12 mouse cellular contexts compared by ENCODE assay signal in the genomic region with DNA sequence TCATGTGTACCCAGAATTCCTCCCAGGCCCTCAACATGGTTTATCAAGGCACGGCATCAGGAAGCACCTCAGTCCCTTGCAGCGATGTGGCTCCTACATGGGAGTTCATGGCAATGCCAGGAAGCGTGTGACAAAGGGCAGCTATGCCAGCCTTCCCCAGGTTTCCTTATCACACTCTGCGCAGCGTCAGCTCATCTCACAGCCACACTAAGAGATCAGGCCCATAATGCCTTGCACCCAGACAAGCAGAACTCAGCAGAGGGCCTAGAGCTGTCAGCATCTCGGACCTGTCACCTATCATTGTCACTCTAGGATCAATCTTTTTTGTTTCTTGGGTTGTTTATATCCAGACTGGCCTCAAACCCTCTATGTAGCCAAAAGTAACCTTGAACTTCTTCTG. TPM values are rescaled to one million over a fixed set of nuclear protein-coding genes. Genes with fewer than 3 reads are reported as not detected.
"Had no signal": no experiment of that assay in that cellular context is flagged by ENCODE, and none has a peak within 500 bp of the region (broad histone marks: within the 10 kb centered on the region; RNA-seq: fewer than 3 reads in every experiment).

No protein-coding gene starts in this region.

- DNase-seq: kidney, adult 8-10 months; lung, embryonic 14.5 days; lung, postnatal 10 days; lung, postnatal 4 days; right cerebral cortex, adult 18-20 months; right cerebral cortex, postnatal 25 days; thymus, postnatal 4 days had no signal

- H3K4me3 ChIP-seq: left cerebral cortex, adult 2 months; limb, embryonic 15.5 days; midbrain, embryonic 10.5 days had no signal

- H3K27ac ChIP-seq: left cerebral cortex, adult 2 months; limb, embryonic 15.5 days; midbrain, embryonic 10.5 days had no signal

- H3K9me3 ChIP-seq: limb, embryonic 15.5 days; midbrain, embryonic 10.5 days had no signal

- H3K27me3 ChIP-seq: limb, embryonic 15.5 days had no signal

- H3K4me2 ChIP-seq: limb, embryonic 15.5 days; lung, embryonic 14.5 days had no signal

- H3K9ac ChIP-seq: limb, embryonic 15.5 days; lung, embryonic 14.5 days had no signal

RNA-seq across cellular contexts. Expression of gene Gp9, which starts 21.7 kb away (rescaled TPM):
- polyA plus RNA-seq: midbrain, postnatal 0 days; small intestine, adult 2 months had no signal
